ENCODE assay signal across 10 mouse cellular contexts in the genomic region with DNA sequence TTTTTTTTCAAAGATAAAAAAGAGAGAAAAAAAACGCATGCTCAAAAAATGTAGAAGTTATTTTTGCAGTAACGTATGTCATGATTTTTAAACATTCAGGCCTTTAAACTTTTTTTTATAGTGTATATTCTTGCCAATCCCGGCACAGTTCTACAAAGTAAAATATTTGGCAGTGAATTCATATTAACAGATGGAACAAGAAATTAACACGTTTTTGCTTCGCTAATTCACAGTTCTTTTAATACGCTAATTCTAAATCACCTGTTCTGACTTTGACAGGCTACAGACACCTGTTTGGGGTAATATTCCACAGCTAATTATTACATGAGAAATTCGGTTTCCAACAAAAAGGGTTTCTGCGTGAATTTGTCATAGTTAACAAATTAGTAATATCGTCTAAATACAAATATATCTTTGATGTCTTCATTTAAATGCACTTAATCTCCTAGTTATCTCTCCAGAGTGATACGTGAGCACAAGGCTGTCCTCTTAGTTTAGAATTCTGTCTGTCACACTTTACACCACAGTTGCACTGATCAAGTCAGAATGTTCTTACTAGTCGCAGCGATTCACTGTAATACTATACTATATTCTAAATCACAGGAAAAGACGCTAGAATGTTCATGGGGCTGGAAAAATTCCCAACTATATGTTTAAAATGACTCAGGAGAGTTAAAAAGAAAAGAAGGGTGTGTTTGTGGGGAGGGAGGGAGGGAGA.
"Had no signal": no experiment of that assay in that cellular context is flagged by ENCODE, and none has a peak within 500 bp of the region (broad histone marks: within the 10 kb centered on the region; RNA-seq: fewer than 3 reads in every experiment).

No protein-coding gene starts in this region.

- H3K4me2 ChIP-seq: limb, embryonic 13.5 days; liver, embryonic 11.5 days; liver, embryonic 15.5 days; midbrain, embryonic 13.5 days had no signal

- H3K9ac ChIP-seq: limb, embryonic 13.5 days; liver, embryonic 15.5 days; midbrain, embryonic 13.5 days had no signal

- ATAC-seq: lung, postnatal 0 days; midbrain, embryonic 13.5 days had no signal

- DNase-seq: kidney, adult 8-10 months; kidney, postnatal 25 days; lung, adult 2 months; lung, postnatal 36 days; thymus, postnatal 4 days had no signal

- H3K36me3 ChIP-seq: limb, embryonic 13.5 days; liver, embryonic 15.5 days; midbrain, embryonic 13.5 days had no signal

- H3K9me3 ChIP-seq: limb, embryonic 13.5 days; liver, embryonic 15.5 days; midbrain, embryonic 13.5 days had no signal

- H3K4me3 ChIP-seq: limb, embryonic 13.5 days; liver, embryonic 15.5 days; midbrain, embryonic 13.5 days had no signal

- H3K27me3 ChIP-seq: limb, embryonic 13.5 days; liver, embryonic 15.5 days; midbrain, embryonic 13.5 days had no signal

- H3K4me1 ChIP-seq: limb, embryonic 13.5 days; liver, embryonic 15.5 days; midbrain, embryonic 13.5 days had no signal

- H3K27ac ChIP-seq: limb, embryonic 13.5 days; liver, embryonic 15.5 days; midbrain, embryonic 13.5 days had no signal
